Mouse (Mus musculus) MEL (cell line): ENCODE measurements around the gene Uqcc1. TPM values are rescaled to one million over a fixed set of nuclear protein-coding genes. Genes with fewer than 3 reads are reported as not detected.

Experiments
- DNase-seq: peaks from one replicate; pipeline ENCODE4 v3.0.0; 2011; ENCODE audit warnings: low read depth, low spot score
- H3K27ac ChIP-seq: 2 replicates; pipeline ENCODE4 v1.5.1; 2012; ENCODE audit warnings: low read depth, mild to moderate bottlenecking, control low read depth, low read length, moderate library complexity; ENCODE audit not compliant: control insufficient read depth
- H3K27me3 ChIP-seq, 2 experiments: fragments of 150-350 bp in 1 of 2; sonication (generic) in 1 of 2; 2 replicates each; pipeline ENCODE4 v1.6.1; 2012; ENCODE audit warnings: low read length in 2 of 2, mild to moderate bottlenecking in 2 of 2, improper control_type of control experiment in 1 of 2, moderate library complexity in 1 of 2; ENCODE audit not compliant: insufficient read depth in 2 of 2, control insufficient read depth in 1 of 2
- H3K36me3 ChIP-seq, 2 experiments: 2 replicates each; pipeline ENCODE4 v1.6.1; 2012 to 2014; ENCODE audit warnings: low read length in 2 of 2, improper control_type of control experiment in 1 of 2, inconsistent platforms in 1 of 2, mild to moderate bottlenecking in 1 of 2; ENCODE audit not compliant: insufficient read depth in 2 of 2, control insufficient read depth in 1 of 2
- H3K4me1 ChIP-seq, 2 experiments: fragments of 150-350 bp in 1 of 2; sonication (generic) in 1 of 2; 2 replicates each; pipeline ENCODE4 v1.6.1; 2012; ENCODE audit warnings: low read length in 2 of 2, improper control_type of control experiment in 1 of 2, mild to moderate bottlenecking in 1 of 2; ENCODE audit not compliant: insufficient read depth in 2 of 2, control insufficient read depth in 1 of 2
- H3K4me3 ChIP-seq, 2 experiments: fragments of 150-350 bp in 1 of 2; sonication (generic) in 1 of 2; 2 replicates each; pipeline ENCODE4 v1.5.1; 2012; ENCODE audit warnings: low read depth in 2 of 2, low read length in 2 of 2, mild to moderate bottlenecking in 2 of 2, moderate library complexity in 2 of 2, control low read depth in 1 of 2, improper control_type of control experiment in 1 of 2; ENCODE audit not compliant: control insufficient read depth in 1 of 2, insufficient read depth in 1 of 2
- H3K79me2 ChIP-seq: 2 replicates; pipeline ENCODE4 v1.6.1; 2012; ENCODE audit warnings: mild to moderate bottlenecking, low read length, moderate library complexity; ENCODE audit not compliant: control insufficient read depth, poor library complexity, insufficient read depth
- H3K9ac ChIP-seq: 2 replicates; pipeline ENCODE4 v1.6.1; 2012; ENCODE audit warnings: low read depth, mild to moderate bottlenecking, control low read depth, low read length, moderate library complexity; ENCODE audit not compliant: control insufficient read depth, poor library complexity, severe bottlenecking
- H3K9me3 ChIP-seq: fragments of 150-350 bp; sonication (generic); replicated peaks from 2 replicates; pipeline ENCODE4 v1.6.1; 2012; ENCODE audit warnings: mild to moderate bottlenecking, low read length, improper control_type of control experiment, moderate library complexity; ENCODE audit not compliant: insufficient read depth
- BHLHE40 ChIP-seq: IDR thresholded peaks from 2 replicates; pipeline ENCODE4 v1.6.1; 2012; ENCODE audit warnings: low read depth, mild to moderate bottlenecking, inconsistent platforms, low read length, improper control_type of control experiment, borderline replicate concordance
- CHD1 ChIP-seq: IDR thresholded peaks from 2 replicates; pipeline ENCODE4 v1.6.1; 2012; ENCODE audit warnings: low read depth, mild to moderate bottlenecking, inconsistent platforms, low read length, improper control_type of control experiment
- CTCF ChIP-seq, 3 experiments: IDR thresholded peaks in 2 of 3; conservative IDR thresholded peaks in 1 of 3; 2 replicates each; pipeline ENCODE4 v1.5.1; 2011 to 2012; ENCODE audit warnings: low read length in 3 of 3, low read depth in 2 of 3, mild to moderate bottlenecking in 2 of 3, improper control_type of control experiment in 1 of 3, inconsistent platforms in 1 of 3, mixed read lengths in 1 of 3, moderate library complexity in 1 of 3; ENCODE audit not compliant: control insufficient read depth in 1 of 3, insufficient read depth in 1 of 3, poor library complexity in 1 of 3, severe bottlenecking in 1 of 3
- ELF1 ChIP-seq: IDR thresholded peaks from 2 replicates; pipeline ENCODE4 v1.6.1; 2014; ENCODE audit warnings: low read depth, mild to moderate bottlenecking, inconsistent platforms, low read length, improper control_type of control experiment, moderate library complexity
- EP300 ChIP-seq, 2 experiments: IDR thresholded peaks; 2 replicates each; pipeline ENCODE4 v1.6.1; 2011; ENCODE audit warnings: improper control_type of control experiment in 2 of 2, low read length in 2 of 2, low read depth in 1 of 2, mild to moderate bottlenecking in 1 of 2
- GABPA ChIP-seq: IDR thresholded peaks from 2 replicates; pipeline ENCODE4 v1.6.1; 2012; ENCODE audit warnings: low read depth, mild to moderate bottlenecking, inconsistent platforms, low read length, improper control_type of control experiment, moderate library complexity
- GATA1 ChIP-seq: IDR thresholded peaks from 2 replicates; pipeline ENCODE4 v1.6.1; 2011; ENCODE audit warnings: low read depth, low read length, improper control_type of control experiment
- HCFC1 ChIP-seq: IDR thresholded peaks from 2 replicates; pipeline ENCODE4 v1.6.1; 2012; ENCODE audit warnings: low read depth, mild to moderate bottlenecking, inconsistent platforms, low read length, improper control_type of control experiment, moderate library complexity
- KAT2A ChIP-seq: conservative IDR thresholded peaks from 2 replicates; pipeline ENCODE4 v1.6.1; 2012; ENCODE audit warnings: low read depth, low read length, improper control_type of control experiment, inconsistent platforms
- MAFK ChIP-seq: IDR thresholded peaks from 2 replicates; pipeline ENCODE4 v1.6.1; 2011; ENCODE audit warnings: low read depth, mild to moderate bottlenecking, low read length, improper control_type of control experiment, borderline replicate concordance
- MEF2A ChIP-seq: IDR thresholded peaks from 2 replicates; pipeline ENCODE4 v1.6.1; 2014; ENCODE audit warnings: low read depth, mild to moderate bottlenecking, inconsistent platforms, low read length, improper control_type of control experiment; ENCODE audit not compliant: poor library complexity, insufficient replicate concordance, severe bottlenecking; ENCODE audit errors: extremely low read depth
- MYB ChIP-seq: IDR thresholded peaks from 2 replicates; pipeline ENCODE4 v1.6.1; 2011; ENCODE audit warnings: mild to moderate bottlenecking, low read depth, low read length, improper control_type of control experiment
- NRF1 ChIP-seq: IDR thresholded peaks from 2 replicates; pipeline ENCODE4 v1.6.1; 2014; ENCODE audit warnings: low read depth, mild to moderate bottlenecking, inconsistent platforms, low read length, improper control_type of control experiment, moderate library complexity; ENCODE audit not compliant: poor library complexity, insufficient read depth, severe bottlenecking
- RAD21 ChIP-seq: IDR thresholded peaks from 2 replicates; pipeline ENCODE4 v1.6.1; 2011; ENCODE audit warnings: mild to moderate bottlenecking, low read depth, low read length, improper control_type of control experiment
- SMC3 ChIP-seq: IDR thresholded peaks from 2 replicates; pipeline ENCODE4 v1.6.1; 2011; ENCODE audit warnings: low read depth, low read length, improper control_type of control experiment
- TBP ChIP-seq: IDR thresholded peaks from 2 replicates; pipeline ENCODE4 v1.8.0; 2011; ENCODE audit warnings: low read depth, low read length, improper control_type of control experiment
- ZC3H11A ChIP-seq: IDR thresholded peaks from 2 replicates; pipeline ENCODE4 v1.6.1; 2012; ENCODE audit warnings: low read depth, mild to moderate bottlenecking, inconsistent platforms, low read length, improper control_type of control experiment
- ZNF384 ChIP-seq: IDR thresholded peaks from 2 replicates; pipeline ENCODE4 v1.6.1; 2012; ENCODE audit warnings: low read depth, mild to moderate bottlenecking, inconsistent platforms, low read length, improper control_type of control experiment
- polyA plus RNA-seq, 2 experiments: library from polyadenylated mRNA; stranded (reverse) in 1 of 2; unstranded in 1 of 2; fragments of >175 nt in 1 of 2; fragments of >200 nt in 1 of 2; gene quantifications; 2 replicates each; pipeline versions ENCODE4 v1.2.1 to v1.2.4; 2012; ENCODE audit warnings: low replicate concordance in 2 of 2, low read depth in 1 of 2; ENCODE audit not compliant: insufficient read length in 2 of 2, insufficient read depth in 1 of 2, missing spikeins in 1 of 2
- total RNA-seq: library from RNA; depleted of rRNA; stranded (reverse); fragments of 300-350 nt; gene quantifications from 2 replicates; pipeline ENCODE4 v1.2.3, GENCODE M21; 2012

Gene Uqcc1
- total and polyA plus RNA-seq, 3 experiments, result 61.0 to 83.1 TPM; not detected in 1

DNA sequence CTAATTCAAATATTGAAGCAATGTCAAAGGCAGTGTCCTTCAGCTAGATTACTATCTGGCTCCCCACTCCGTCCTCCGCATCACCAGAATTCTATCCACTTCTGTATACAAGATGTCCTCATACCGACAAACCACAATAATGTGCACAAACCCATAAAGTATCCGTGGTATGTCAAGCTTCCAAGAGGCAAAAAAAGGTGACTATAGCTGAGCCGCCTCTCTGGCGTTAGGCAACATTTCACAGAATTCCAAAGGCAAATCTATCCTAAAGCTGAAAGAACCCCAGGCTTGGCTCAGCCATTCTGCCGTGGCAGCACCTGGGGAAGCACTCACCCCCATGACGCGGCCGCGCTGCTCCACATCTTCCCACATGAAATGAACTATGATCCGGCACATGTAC, 43.3 kb downstream of the Uqcc1 start:
- TF ChIP-seq BHLHE40 (no peak), CHD1 (no peak), ELF1 (no peak), MAFK (no peak), CTCF (IDR thresholded peaks at IDR 0.05 in 2 of 3, conservative IDR thresholded peaks at IDR 0.05 in 1 of 3; ENCODE audit: control insufficient read depth in 1 of 3, insufficient read depth in 1 of 3, low read depth in 2 of 3, low read length in 3 of 3, poor library complexity in 1 of 3, severe bottlenecking in 1 of 3) (no peak), GATA1 (no peak), SMC3 (no peak), KAT2A (no peak), MYB (no peak), HCFC1 (no peak), EP300 (IDR thresholded peaks at IDR 0.05; ENCODE audit: low read depth in 1 of 2, low read length in 2 of 2) (no peak), TBP (no peak), RAD21 (no peak), ZNF384 (no peak), MEF2A (no peak)
- Histone ChIP-seq H3K79me2 (no peaks in the 10 kb centered on the region), H3K4me3 (no peak overlapping the region), H3K36me3 (peaks cover 3 to 11% of the 10 kb centered on the region in 2 experiments; a peak in 3 of 4 replicates), H3K27ac (no peak overlapping the region), H3K4me1 (peaks cover 0 to 2% of the 10 kb centered on the region in 2 experiments; a peak in 2 of 4 replicates), H3K9me3 (no peaks in the 10 kb centered on the region), H3K9ac (no peak overlapping the region), H3K27me3 (no peaks in the 10 kb centered on the region)
- no peak for DNase-seq

- Histone ChIP-seq H3K27me3 (no peaks in the 10 kb centered on the region), H3K9ac (no peak overlapping the region), H3K9me3 (no peaks in the 10 kb centered on the region), H3K4me1 (peaks cover 0 to 2% of the 10 kb centered on the region in 2 experiments; a peak in 2 of 4 replicates), H3K4me3 (no peak overlapping the region), H3K79me2 (no peaks in the 10 kb centered on the region), H3K36me3 (peaks cover 3 to 8% of the 10 kb centered on the region in 2 experiments; a peak in 3 of 4 replicates), H3K27ac (no peak overlapping the region)
- TF ChIP-seq MYB, result no peak
- TF ChIP-seq GATA1, result no peak
- TF ChIP-seq MAFK, result no peak
- no peak for TF ChIP-seq GABPA
- TF ChIP-seq NRF1, result no peak
- TF ChIP-seq ZC3H11A, result no peak
- DNase-seq, result no peak
Observed at GRCm38 (mm10) chr2:155885271-155885697, 44.8 kb downstream of the Uqcc1 start.
